Mouse (Mus musculus) intestine, embryonic 15.5 days (tissue): ENCODE data around the gene Faim2. TPM values are rescaled to one million over a fixed set of nuclear protein-coding genes. Genes with fewer than 3 reads are reported as not detected.

Source experiments
- ATAC-seq: fragments of 200-750 bp; cut with Nextera tagmentation; 2 replicates; pipeline ENCODE4 v1.8.0; 2017; ENCODE audit warnings: moderate TSS enrichment, moderate library complexity
- H3K27ac ChIP-seq: fragments of 300-500 bp; sonication (generic); 2 replicates; pipeline ENCODE4 v1.5.1; 2015; ENCODE audit warnings: mild to moderate bottlenecking, inconsistent platforms
- H3K27me3 ChIP-seq: fragments of 300-500 bp; sonication (generic); replicated peaks from 2 replicates; pipeline ENCODE4 v1.6.1; 2015; ENCODE audit warnings: inconsistent platforms
- H3K36me3 ChIP-seq: fragments of 300-500 bp; sonication (generic); 2 replicates; pipeline ENCODE4 v1.6.1; 2015; ENCODE audit warnings: inconsistent platforms
- H3K4me1 ChIP-seq: fragments of 300-500 bp; sonication (generic); replicated peaks from 2 replicates; pipeline ENCODE4 v1.6.1; 2015; ENCODE audit warnings: inconsistent platforms
- H3K4me2 ChIP-seq: fragments of 300-500 bp; sonication (generic); replicated peaks from 2 replicates; pipeline ENCODE4 v1.6.1; 2015; ENCODE audit warnings: mild to moderate bottlenecking, inconsistent platforms
- H3K4me3 ChIP-seq: fragments of 300-500 bp; sonication (generic); replicated peaks from 2 replicates; pipeline ENCODE4 v1.5.1; 2015; ENCODE audit warnings: inconsistent platforms
- H3K9ac ChIP-seq: fragments of 300-500 bp; sonication (generic); 2 replicates; pipeline ENCODE4 v1.6.1; 2015; ENCODE audit warnings: inconsistent platforms
- H3K9me3 ChIP-seq: fragments of 300-500 bp; sonication (generic); 2 replicates; pipeline ENCODE4 v1.6.1; 2016; ENCODE audit warnings: inconsistent platforms
- WGBS: fragments of 180-500 bp; shearing (Covaris S2); methylation state at CpG from one replicate; pipeline ENCODE4 v1.1.7; 2015; 5-methylcytosine and 5-hydroxymethylcytosine counted together
- polyA plus RNA-seq: library from polyadenylated mRNA; unstranded; fragments of >200 nt; fragmentation: Nextera tagmentation; extraction: Ambion mirVana; gene quantifications from 2 replicates; pipeline ENCODE4 v1.2.1, GENCODE M21; 2015

Faim2 gene
- polyA plus RNA-seq, 1 experiment from 2014 or later, result 0.60 TPM

DNA sequence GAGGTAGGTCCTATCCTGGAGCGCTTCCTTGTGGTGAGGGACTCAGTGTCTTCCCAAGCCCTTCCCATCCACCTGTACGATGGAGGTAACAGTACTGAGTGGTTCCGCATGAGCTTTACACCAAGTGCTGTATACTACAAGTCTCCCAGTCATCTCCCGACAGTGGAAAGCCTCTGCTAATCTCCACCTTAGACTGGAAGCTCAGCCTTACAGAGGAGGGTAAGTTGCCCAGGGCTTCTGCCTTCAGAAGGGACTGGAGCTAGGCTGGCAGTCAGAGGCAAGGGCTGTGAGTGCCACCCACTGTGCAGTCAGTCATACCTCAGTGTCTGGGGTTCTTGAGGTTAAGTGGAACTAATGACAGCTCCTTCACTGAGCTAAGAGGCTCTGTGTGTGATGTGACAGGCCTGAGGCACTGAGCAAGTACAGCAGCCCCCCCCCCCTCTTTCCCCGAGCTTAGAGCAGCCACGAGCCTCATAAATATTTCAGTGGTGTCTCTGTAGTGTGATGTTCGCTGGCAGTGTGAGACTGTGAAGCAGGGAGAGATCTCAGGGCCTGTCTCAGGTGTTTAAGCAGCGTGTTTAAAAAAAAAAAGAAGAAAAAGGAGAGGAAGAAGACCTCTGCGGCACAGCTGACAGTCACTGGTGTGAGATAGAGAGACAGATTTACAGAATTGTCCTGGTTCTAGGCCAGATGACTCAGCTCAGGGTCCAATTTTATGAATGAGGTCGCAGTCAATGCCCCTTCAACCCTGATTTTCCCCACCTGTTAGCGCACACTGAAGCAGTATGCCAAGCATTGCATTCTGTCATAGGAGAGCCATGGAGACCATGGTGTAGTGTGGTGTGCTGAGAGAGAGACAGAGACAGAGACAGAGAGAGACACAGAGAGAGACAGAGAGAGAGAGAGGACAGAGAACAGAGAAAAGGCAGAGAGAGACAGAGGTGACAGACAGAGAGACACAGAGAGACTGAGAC is 9.2 kb upstream of the Faim2 start:
- no peak overlapping the region for H3K4me2 ChIP-seq
- H3K36me3 ChIP-seq, result no peaks in the 10 kb centered on the region
- no peak overlapping the region for H3K9ac ChIP-seq
- no peak for ATAC-seq
- WGBS, result 51% methylated on average over 11 of the region's 11 CpGs
- H3K4me1 ChIP-seq, result no peaks in the 10 kb centered on the region
- no peak overlapping the region for H3K27ac ChIP-seq
- H3K9me3 ChIP-seq, result no peaks in the 10 kb centered on the region
- no peak overlapping the region for H3K4me3 ChIP-seq
- H3K27me3 ChIP-seq, result no peaks in the 10 kb centered on the region

DNA sequence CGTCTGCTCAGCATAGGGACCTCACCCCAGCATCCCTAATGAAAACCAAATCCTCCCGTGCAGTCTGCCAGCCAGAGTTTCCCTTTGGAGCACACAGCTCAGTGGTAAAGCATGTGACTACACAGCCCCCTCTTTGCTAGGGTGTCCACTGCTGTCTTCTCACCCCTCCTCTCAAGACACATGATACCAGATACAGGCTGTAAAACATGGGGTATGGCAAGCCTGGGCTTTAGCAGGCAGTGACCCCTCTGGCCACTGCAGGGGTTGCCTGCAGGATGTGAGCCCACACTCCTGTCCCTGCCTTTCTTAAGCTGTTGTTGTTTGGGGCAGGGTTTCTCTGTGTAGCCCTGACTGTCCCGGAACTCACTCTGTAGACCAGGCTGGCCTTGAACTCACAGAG is 4.1 kb upstream of the Faim2 start:
- no peak for ATAC-seq
- Histone ChIP-seq H3K4me3 (no peak overlapping the region), H3K9me3 (no peaks in the 10 kb centered on the region), H3K4me2 (no peak overlapping the region), H3K27me3 (peaks cover 22% of the 10 kb centered on the region), H3K9ac (no peak overlapping the region), H3K27ac (no peak overlapping the region), H3K36me3 (no peaks in the 10 kb centered on the region), H3K4me1 (no peaks in the 10 kb centered on the region)
- WGBS, result 49% methylated on average over 3 of the region's 3 CpGs

DNA sequence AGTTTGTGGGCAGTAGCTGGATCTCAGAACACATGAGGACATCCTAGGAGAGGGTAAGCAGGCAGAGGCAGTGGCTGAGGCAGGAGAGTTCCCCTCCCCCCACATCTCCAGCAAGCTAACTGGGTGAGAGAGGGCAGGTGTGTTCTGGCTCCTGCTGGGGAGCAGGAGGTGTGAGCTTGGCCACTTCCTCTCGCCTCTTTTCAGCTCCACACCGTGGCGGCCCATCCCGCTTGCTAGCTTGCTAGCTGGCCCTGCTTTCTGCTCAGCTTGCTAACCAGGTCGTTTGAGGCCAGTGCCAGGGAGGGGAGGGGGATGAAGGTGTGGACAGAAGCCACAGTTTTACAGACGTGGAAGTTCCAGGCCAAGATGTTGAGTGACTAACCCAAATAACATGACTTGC is 3.2 kb upstream of the Faim2 start:
- Histone ChIP-seq H3K36me3 (no peaks in the 10 kb centered on the region), H3K4me2 (no peak overlapping the region), H3K9me3 (no peaks in the 10 kb centered on the region), H3K9ac (no peak overlapping the region), H3K27me3 (peaks cover 25% of the 10 kb centered on the region), H3K4me3 (no peak overlapping the region), H3K27ac (no peak overlapping the region), H3K4me1 (no peaks in the 10 kb centered on the region)
- 23% methylated on average over 6 of the region's 6 CpGs for WGBS
- ATAC-seq, result no peak

DNA sequence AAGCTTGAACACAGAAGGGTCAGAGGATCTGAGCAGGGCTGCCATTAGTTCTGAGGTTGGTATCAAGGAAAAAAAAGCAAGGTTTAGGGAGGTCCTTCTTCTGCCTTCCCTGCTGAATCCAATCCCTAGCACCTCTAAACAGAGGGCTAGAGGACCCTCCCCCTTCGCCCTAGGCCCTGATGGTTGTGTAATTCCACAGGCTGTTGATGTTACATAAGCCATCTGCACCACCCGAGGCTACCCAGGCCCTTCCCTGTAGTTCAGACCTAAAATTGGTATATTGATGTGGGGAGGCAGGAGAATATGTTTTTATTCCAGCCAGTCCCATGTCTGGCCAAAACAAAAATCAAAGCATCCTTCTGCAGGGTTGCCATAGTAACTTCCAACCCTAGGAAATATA is 1.3 kb downstream of the Faim2 start:
- H3K4me3 ChIP-seq, result no peak overlapping the region
- H3K27me3 ChIP-seq, result peaks cover 25% of the 10 kb centered on the region
- no peak overlapping the region for H3K9ac ChIP-seq
- H3K4me1 ChIP-seq, result no peaks in the 10 kb centered on the region
- H3K36me3 ChIP-seq, result no peaks in the 10 kb centered on the region
- no peaks in the 10 kb centered on the region for H3K9me3 ChIP-seq
- no peak overlapping the region for H3K4me2 ChIP-seq
- ATAC-seq, result no peak
- H3K27ac ChIP-seq, result no peak overlapping the region
- whole genome bisulfite sequencing, result 45% methylated on average over 2 of the region's 2 CpGs

DNA sequence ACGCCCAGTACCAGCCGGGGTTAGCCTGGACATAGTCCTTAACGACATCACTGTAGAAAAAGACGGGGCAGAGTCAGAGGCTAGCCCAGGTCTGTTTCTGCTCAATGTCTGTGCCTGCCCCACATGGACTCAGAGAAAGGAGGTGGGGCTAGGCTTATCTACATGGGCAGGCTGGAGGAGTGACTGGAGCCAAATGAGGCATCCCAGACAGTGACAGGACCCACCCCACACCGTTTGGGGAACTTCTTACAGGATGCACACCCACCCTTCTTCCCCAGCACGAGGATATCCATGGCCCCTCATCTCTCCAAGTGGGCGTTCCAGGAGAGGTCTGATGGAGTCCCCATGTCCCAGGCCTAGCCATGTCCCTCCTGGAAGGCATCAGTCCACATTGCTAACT is 7.7 kb downstream of the Faim2 start:
- H3K4me1 ChIP-seq, result no peaks in the 10 kb centered on the region
- H3K9ac ChIP-seq, result no peak overlapping the region
- H3K27ac ChIP-seq, result no peak overlapping the region
- no peaks in the 10 kb centered on the region for H3K9me3 ChIP-seq
- no peaks in the 10 kb centered on the region for H3K36me3 ChIP-seq
- ATAC-seq, result no peak
- no peak overlapping the region for H3K4me2 ChIP-seq
- H3K4me3 ChIP-seq, result no peak overlapping the region
- WGBS, result 64% methylated on average over 7 of the region's 7 CpGs
- H3K27me3 ChIP-seq, result no peaks in the 10 kb centered on the region; the same call in 1 of the 2 replicates

DNA sequence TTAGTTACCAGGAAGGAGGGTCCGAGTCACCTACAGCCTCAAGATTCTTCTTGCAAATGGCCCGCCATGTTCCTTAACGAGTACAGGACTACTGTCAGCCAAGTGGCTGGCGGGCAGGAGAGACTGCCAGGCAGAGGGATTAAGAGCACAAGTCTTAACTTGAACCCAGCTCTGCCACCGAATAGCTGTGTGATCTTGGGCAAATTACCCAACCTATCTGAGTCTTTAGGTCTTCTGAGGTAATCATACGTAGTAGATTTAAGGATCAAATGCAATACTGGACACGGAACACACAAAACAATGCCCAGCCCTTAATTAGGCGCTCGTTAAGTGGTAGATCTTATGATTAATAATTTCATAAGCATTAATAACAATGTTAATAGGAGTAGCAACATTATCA is 8.3 kb downstream of the Faim2 start:
- 90% methylated on average over 9 of the region's 9 CpGs for WGBS

DNA sequence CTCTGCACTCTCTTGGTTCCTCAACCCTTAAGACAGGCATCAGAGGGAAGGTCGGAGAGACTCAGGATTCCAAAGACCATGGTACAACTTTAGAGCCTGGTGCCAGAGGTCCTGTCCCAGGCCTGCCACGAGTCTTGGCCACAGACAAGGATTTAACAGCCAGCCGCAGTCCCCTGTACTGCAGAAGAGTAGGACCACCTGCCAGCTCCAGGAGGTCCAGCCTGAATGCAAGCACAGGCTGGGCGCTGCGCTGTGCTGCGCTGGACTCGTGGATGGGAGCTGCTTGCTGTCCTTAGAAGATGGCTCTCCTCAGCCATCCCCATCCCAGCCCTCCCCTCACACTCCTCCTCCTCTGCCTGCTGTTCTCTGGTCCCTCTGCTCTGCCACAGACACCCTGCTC is 10.2 kb downstream of the Faim2 start:
- no peaks in the 10 kb centered on the region for H3K4me1 ChIP-seq
- WGBS, result 61% methylated on average over 7 of the region's 7 CpGs
- H3K9ac ChIP-seq, result no peak overlapping the region
- H3K9me3 ChIP-seq, result no peaks in the 10 kb centered on the region
- H3K4me2 ChIP-seq, result no peak overlapping the region
- no peak overlapping the region for H3K4me3 ChIP-seq
- no peak overlapping the region for H3K27ac ChIP-seq
- H3K36me3 ChIP-seq, result no peaks in the 10 kb centered on the region
- no peaks in the 10 kb centered on the region; the same call in 1 of the 2 replicates for H3K27me3 ChIP-seq
- ATAC-seq, result no peak

More for the DNA sequence above, 8.3 kb downstream of the Faim2 start:
- no peak overlapping the region for H3K27ac ChIP-seq
- ATAC-seq, result no peak
- H3K27me3 ChIP-seq, result no peaks in the 10 kb centered on the region; the same call in 1 of the 2 replicates
- no peak overlapping the region for H3K4me3 ChIP-seq
- no peaks in the 10 kb centered on the region for H3K9me3 ChIP-seq
- no peaks in the 10 kb centered on the region for H3K4me1 ChIP-seq
- no peaks in the 10 kb centered on the region for H3K36me3 ChIP-seq
- H3K4me2 ChIP-seq, result no peak overlapping the region
- no peak overlapping the region for H3K9ac ChIP-seq

DNA sequence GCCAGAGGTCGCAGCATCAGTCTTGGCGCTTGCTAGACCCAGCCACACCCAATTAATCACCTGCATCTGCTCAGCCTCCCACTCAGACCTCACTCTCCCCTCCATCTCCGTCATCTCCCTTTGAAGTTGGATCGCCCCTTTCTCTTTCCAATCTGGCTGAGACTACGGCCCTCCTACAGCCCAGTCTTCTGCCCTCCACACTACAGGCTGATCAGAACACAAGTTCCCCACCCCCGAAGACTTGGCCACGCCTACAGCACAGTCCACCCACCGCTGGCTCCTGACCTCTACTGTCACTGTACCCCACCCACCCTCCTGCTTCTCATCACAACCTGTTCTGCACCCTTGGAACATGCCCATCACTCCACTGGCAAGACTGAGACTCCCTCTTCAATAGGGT is 11.2 kb downstream of the Faim2 start:
- Histone ChIP-seq H3K4me2 (no peak overlapping the region), H3K4me1 (no peaks in the 10 kb centered on the region), H3K36me3 (no peaks in the 10 kb centered on the region), H3K27me3 (no peaks in the 10 kb centered on the region), H3K9ac (no peak overlapping the region), H3K27ac (no peak overlapping the region), H3K9me3 (no peaks in the 10 kb centered on the region), H3K4me3 (no peak overlapping the region)
- WGBS, result 46% methylated on average over 8 of the region's 8 CpGs
- no peak for ATAC-seq

DNA sequence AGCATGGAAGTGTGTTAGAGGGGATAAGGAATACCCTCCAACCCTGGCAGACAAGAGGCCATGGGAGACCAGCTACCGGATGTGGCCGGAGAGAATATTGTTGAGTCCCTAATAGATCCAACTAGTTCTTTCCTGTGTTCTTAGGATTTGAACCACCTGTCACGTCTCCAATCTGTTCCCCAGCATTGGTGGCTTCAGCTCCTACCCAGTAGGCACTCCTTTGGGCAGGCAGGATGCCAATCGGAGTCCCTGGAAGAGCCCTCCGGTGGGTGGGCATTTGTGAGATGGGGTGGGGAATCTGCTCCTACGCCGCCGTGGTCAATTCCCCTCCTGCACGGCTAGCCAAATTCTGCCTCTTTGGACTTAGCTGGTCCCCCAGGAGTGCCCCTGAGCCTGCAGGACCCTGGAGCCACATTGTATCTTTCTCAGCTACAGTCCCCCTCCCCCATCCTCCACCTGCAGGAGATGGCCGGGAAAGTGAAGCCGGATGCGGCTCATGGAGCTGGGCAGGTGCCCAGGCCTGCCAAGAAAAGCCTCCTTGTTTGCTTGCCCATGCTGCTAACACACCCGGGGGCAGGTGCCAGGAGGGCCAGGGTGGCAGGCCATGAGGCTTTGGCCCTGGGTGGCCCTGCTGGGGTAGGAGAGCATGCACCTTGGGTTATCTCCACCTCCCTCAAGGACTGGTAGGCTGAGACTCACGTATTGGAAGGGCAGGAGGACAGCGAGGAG is 16.0 kb downstream of the Faim2 start:
- Histone ChIP-seq H3K9me3 (no peaks in the 10 kb centered on the region), H3K4me3 (no peak overlapping the region), H3K9ac (no peak overlapping the region), H3K4me1 (no peaks in the 10 kb centered on the region), H3K36me3 (no peaks in the 10 kb centered on the region), H3K4me2 (no peak overlapping the region), H3K27ac (no peak overlapping the region), H3K27me3 (no peaks in the 10 kb centered on the region)
- WGBS, result 81% methylated on average over 15 of the region's 15 CpGs
- no peak for ATAC-seq

DNA sequence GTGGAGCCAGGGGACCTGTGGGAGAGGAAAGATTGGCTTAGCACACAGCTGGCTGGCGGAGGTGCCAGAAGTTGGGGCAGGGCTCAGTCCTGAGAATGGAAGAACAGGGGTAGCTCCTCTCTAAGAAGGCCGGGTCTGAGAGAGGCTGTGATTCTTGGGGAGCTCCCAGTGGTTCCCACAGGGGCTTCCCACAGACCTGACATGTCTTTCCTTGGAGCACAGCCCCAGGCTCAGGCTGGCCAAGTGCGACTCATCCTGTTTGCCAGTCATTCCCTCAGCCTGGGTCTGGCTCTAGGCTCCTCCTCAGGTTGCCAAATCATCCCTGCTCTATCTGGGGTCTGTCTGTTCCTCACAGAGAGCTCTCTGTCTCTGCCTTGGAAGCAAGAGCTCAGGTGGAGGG is 17.3 kb downstream of the Faim2 start:
- no peak for ATAC-seq
- Histone ChIP-seq H3K4me1 (0 out of 2 replicates have a peak, but pooled peaks cover 4% of the 10 kb centered on the region), H3K36me3 (no peaks in the 10 kb centered on the region), H3K9me3 (no peaks in the 10 kb centered on the region), H3K27me3 (no peaks in the 10 kb centered on the region), H3K9ac (no peak overlapping the region), H3K4me3 (no peak overlapping the region), H3K4me2 (no peak overlapping the region), H3K27ac (no peak overlapping the region)
- WGBS, result 70% methylated on average over 3 of the region's 3 CpGs

DNA sequence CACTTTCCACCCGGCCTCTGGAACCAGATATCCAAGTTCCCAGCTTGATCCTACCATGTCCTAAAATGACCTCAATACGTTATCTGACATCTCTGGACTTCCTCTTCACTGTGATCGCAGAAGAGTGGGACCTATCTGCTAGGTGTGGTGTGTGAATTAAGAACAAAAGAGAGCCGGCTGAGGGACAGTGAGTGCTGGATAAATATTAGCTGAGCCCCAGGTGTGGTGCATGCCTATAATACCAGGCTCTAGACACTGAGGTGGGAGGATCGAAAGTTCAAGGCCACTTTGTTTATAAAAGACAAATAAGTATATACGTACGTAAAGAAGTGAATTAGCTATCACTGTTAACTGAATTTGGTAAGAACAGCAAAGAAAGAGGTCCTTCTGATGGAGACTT is 18.1 kb downstream of the Faim2 start:
- no peak overlapping the region for H3K4me3 ChIP-seq
- 0 out of 2 replicates have a peak, but pooled peaks cover 9% of the 10 kb centered on the region for H3K4me1 ChIP-seq
- ATAC-seq, result no peak
- no peak overlapping the region for H3K9ac ChIP-seq
- H3K4me2 ChIP-seq, result no peak overlapping the region
- WGBS, result 40% methylated on average over 7 of the region's 7 CpGs
- H3K27me3 ChIP-seq, result no peaks in the 10 kb centered on the region
- no peaks in the 10 kb centered on the region for H3K9me3 ChIP-seq
- no peaks in the 10 kb centered on the region for H3K36me3 ChIP-seq
- no peak overlapping the region for H3K27ac ChIP-seq

DNA sequence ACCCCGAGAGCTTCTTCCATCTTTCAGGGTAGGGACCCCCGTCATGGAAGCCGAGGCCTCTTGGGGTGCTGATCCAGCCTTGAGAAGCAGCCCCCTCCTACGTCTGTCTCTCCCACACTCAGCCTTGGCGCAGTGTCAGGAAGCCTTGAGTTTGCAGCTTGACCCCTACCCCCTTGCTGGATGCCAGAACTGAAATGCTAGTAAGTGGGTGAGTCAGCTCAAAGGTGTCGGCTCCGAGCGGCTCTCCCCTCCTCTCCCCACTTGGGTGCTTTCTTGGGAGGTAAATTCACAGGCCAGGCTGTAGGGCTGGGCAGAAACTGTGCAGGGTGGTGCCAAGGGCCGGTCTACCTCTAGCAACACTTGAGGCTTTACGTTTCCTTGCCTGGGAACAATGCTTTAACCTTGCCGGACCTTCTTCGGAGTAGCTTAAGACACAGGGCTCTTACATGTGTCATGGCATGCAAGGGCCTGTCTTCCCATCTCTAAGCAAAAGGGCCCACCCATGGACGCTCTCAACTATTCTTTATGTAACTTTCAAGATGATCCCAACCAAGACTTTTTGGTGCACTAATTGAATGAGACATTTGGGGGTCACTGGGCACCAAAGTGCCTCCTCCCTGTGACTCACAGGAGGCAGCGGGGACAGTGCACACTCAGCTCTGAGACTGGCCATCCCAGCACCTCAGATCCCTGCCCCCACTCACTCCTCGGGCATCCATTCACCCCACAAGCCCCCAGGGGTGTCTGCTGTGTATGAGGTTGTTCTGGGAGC is 22.5 kb downstream of the Faim2 start:
- Histone ChIP-seq H3K27me3 (no peaks in the 10 kb centered on the region), H3K36me3 (no peaks in the 10 kb centered on the region), H3K4me2 (no peak overlapping the region), H3K9ac (no peak overlapping the region), H3K9me3 (no peaks in the 10 kb centered on the region), H3K4me1 (peaks cover 24% of the 10 kb centered on the region; the same call in 1 of the 2 replicates), H3K27ac (no peak overlapping the region), H3K4me3 (no peak overlapping the region)
- whole genome bisulfite sequencing, result 66% methylated on average over 15 of the region's 15 CpGs
- no peak for ATAC-seq
